Mouse (Mus musculus): ENCODE measurements around the gene Map3k20. TPM values are rescaled to one million over a fixed set of nuclear protein-coding genes. Genes with fewer than 3 reads are reported as not detected.

The Map3k20 gene
- polyA plus RNA-seq, 2 experiments: 5.6 to 7.5 TPM

DNA sequence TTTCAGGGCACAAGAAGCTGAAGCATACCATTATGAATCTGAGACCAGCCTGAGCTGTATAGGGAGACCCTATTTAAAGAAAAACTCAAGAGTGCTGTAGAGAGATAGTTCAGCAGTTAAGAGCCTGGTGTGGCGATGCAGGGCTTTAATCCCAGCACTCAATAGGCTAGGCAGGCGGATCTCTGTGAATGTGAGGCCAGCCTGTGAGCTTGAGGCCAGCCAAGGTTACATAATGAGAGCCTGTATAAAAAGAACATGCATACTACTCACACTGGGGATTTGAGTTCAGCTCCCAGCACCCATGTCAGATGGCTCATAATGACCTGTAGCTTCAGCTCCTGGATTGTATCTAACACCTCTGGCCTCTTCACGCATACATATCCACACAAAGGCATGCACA is 76.1 kb downstream of the Map3k20 start:
- 70% methylated on average over 3 of the region's 3 CpGs for WGBS (ENCODE audit: insufficient replicate concordance)
- H3K4me2 ChIP-seq (ENCODE audit: low read depth): no peak overlapping the region
- no peak overlapping the region for H3K27ac ChIP-seq
- no peaks in the 10 kb centered on the region for H3K27me3 ChIP-seq (ENCODE audit: control insufficient read depth, insufficient read depth, low read length)
- H3K4me3 ChIP-seq (ENCODE audit: insufficient read depth in 1 of 2, low read depth in 2 of 2, low read length in 2 of 2): no peak overlapping the region
- no peaks in the 10 kb centered on the region for H3K36me3 ChIP-seq (replicated peaks; ENCODE audit: control insufficient read depth, insufficient read depth, low read depth)
- ATAC-seq (ENCODE audit: insufficient read depth) (no peak), DNase-seq (ENCODE audit: low read depth in 3 of 3, low spot score in 3 of 3) (no peak)
- no peaks in the 10 kb centered on the region for H3K9me3 ChIP-seq (ENCODE audit: control insufficient read depth, low read length)
- H3K4me1 ChIP-seq (replicated peaks; ENCODE audit: control insufficient read depth in 2 of 2, insufficient read depth in 2 of 2, low read length in 1 of 2): no peaks in the 10 kb centered on the region
- TF ChIP-seq CTCF (IDR thresholded peaks at IDR 0.05; ENCODE audit: low read depth) (no peak), EP300 (IDR thresholded peaks at IDR 0.05; ENCODE audit: low read depth) (no peak)
- no peak overlapping the region for H3K9ac ChIP-seq (replicated peaks)

- no peak overlapping the region for H3K27ac ChIP-seq
- no peaks in the 10 kb centered on the region for H3K36me3 ChIP-seq (replicated peaks; ENCODE audit: control insufficient read depth, insufficient read depth, low read depth)
- ATAC-seq (ENCODE audit: insufficient read depth) (no peak), DNase-seq (ENCODE audit: low read depth in 3 of 3, low spot score in 3 of 3) (no peak)
- H3K9me3 ChIP-seq (ENCODE audit: control insufficient read depth, low read length): no peaks in the 10 kb centered on the region
- H3K4me2 ChIP-seq (ENCODE audit: low read depth): no peak overlapping the region
- TF ChIP-seq CTCF (IDR thresholded peaks at IDR 0.05; ENCODE audit: low read depth) (no peak), EP300 (IDR thresholded peaks at IDR 0.05; ENCODE audit: low read depth) (no peak)
- no peak overlapping the region for H3K9ac ChIP-seq (replicated peaks)
- 0 out of 4 replicates have a peak, but pooled peaks cover 0 to 2% of the 10 kb centered on the region in 2 experiments for H3K4me1 ChIP-seq (replicated peaks; ENCODE audit: control insufficient read depth in 2 of 2, insufficient read depth in 2 of 2, low read length in 1 of 2)
- H3K4me3 ChIP-seq (ENCODE audit: insufficient read depth in 1 of 2, low read depth in 2 of 2, low read length in 2 of 2): no peak overlapping the region
- WGBS (ENCODE audit: insufficient replicate concordance): 79% methylated on average over 1 of the region's 1 CpGs
- no peaks in the 10 kb centered on the region for H3K27me3 ChIP-seq (ENCODE audit: control insufficient read depth, insufficient read depth, low read length)
These were observed 78.0 kb downstream of the Map3k20 start for GRCm38 (mm10) chr2:72363449-72363848.

DNA sequence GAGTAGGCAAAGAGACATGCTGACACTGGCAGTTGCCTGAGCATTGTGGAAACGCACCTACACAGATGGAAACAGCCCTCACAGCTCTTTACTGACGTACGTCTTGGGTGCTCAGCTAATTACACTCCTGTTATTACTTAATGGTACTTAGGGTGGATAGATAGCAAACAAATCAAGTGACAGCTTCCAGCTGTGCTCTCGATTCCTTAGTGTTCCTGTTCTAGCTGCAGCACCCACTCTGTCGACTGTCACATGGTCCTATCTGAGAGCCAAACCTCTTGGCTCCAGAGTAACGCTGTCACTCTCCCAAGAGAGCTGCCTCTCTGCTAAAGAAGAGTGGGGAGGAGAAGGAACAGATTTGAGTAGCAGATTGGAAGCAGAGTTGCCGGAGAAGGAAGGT is 80.5 kb downstream of the Map3k20 start:
- Histone ChIP-seq H3K4me3 (ENCODE audit: insufficient read depth in 1 of 2, low read depth in 2 of 2, low read length in 2 of 2) (no peak overlapping the region), H3K4me2 (ENCODE audit: low read depth) (no peak overlapping the region), H3K27me3 (ENCODE audit: control insufficient read depth, insufficient read depth, low read length) (no peaks in the 10 kb centered on the region), H3K36me3 (replicated peaks; ENCODE audit: control insufficient read depth, insufficient read depth, low read depth) (no peaks in the 10 kb centered on the region), H3K27ac (no peak overlapping the region), H3K4me1 (replicated peaks; ENCODE audit: control insufficient read depth in 2 of 2, insufficient read depth in 2 of 2, low read length in 1 of 2) (peaks cover 0 to 2% of the 10 kb centered on the region in 2 experiments; a peak in 1 of 4 replicates), H3K9me3 (ENCODE audit: control insufficient read depth, low read length) (no peaks in the 10 kb centered on the region), H3K9ac (replicated peaks) (no peak overlapping the region)
- TF ChIP-seq EP300 (IDR thresholded peaks at IDR 0.05; ENCODE audit: low read depth) (no peak), CTCF (IDR thresholded peaks at IDR 0.05; ENCODE audit: low read depth) (no peak)
- WGBS (ENCODE audit: insufficient replicate concordance): 63% methylated on average over 7 of the region's 7 CpGs
- ATAC-seq (ENCODE audit: insufficient read depth): no peak
- DNase-seq (ENCODE audit: low read depth in 3 of 3, low spot score in 3 of 3): no peak

DNA sequence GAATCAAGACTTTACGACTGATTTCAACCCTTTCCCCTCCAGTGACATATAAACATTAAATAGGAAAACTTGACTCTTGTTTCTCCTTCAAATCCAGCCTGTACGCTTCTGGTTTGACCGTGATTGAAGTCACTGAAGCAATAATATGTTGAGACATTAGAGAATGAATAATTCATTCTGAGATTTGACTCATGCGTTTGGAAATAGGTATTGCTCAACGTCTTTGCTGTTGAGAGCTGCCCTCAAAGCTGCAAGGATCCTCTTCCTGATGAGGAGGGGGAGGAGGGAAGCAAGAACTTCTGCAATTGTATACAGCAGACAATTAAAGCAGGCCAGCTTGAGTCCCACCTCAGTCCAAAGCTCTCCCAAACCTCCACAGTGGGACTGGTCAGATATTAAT is 81.1 kb downstream of the Map3k20 start:
- H3K36me3 ChIP-seq (replicated peaks; ENCODE audit: control insufficient read depth, insufficient read depth, low read depth): no peaks in the 10 kb centered on the region
- TF ChIP-seq CTCF (IDR thresholded peaks at IDR 0.05; ENCODE audit: low read depth) (no peak), EP300 (IDR thresholded peaks at IDR 0.05; ENCODE audit: low read depth) (no peak)
- peaks cover 0 to 2% of the 10 kb centered on the region in 2 experiments; a peak in 1 of 4 replicates for H3K4me1 ChIP-seq (replicated peaks; ENCODE audit: control insufficient read depth in 2 of 2, insufficient read depth in 2 of 2, low read length in 1 of 2)
- no peak overlapping the region for H3K9ac ChIP-seq (replicated peaks)
- no peak overlapping the region for H3K4me2 ChIP-seq (ENCODE audit: low read depth)
- H3K4me3 ChIP-seq (ENCODE audit: insufficient read depth in 1 of 2, low read depth in 2 of 2, low read length in 2 of 2): no peak overlapping the region
- H3K27me3 ChIP-seq (ENCODE audit: control insufficient read depth, insufficient read depth, low read length): no peaks in the 10 kb centered on the region
- no peak overlapping the region for H3K27ac ChIP-seq
- peak in 2 of 3 experiments; percentile 7 to 16 for DNase-seq (ENCODE audit: low read depth in 3 of 3, low spot score in 3 of 3)
- no peak for ATAC-seq (ENCODE audit: insufficient read depth)
- WGBS (ENCODE audit: insufficient replicate concordance): 48% methylated on average over 5 of the region's 5 CpGs
- H3K9me3 ChIP-seq (ENCODE audit: control insufficient read depth, low read length): no peaks in the 10 kb centered on the region

- no peak overlapping the region for H3K4me2 ChIP-seq (ENCODE audit: low read depth)
- no peak overlapping the region for H3K9ac ChIP-seq (replicated peaks)
- no peaks in the 10 kb centered on the region for H3K36me3 ChIP-seq (replicated peaks; ENCODE audit: control insufficient read depth, insufficient read depth, low read depth)
- no peaks in the 10 kb centered on the region for H3K9me3 ChIP-seq (ENCODE audit: control insufficient read depth, low read length)
- no peak overlapping the region for H3K27ac ChIP-seq
- ATAC-seq (ENCODE audit: insufficient read depth) (no peak), DNase-seq (ENCODE audit: low read depth in 3 of 3, low spot score in 3 of 3) (no peak)
- peaks cover 0 to 2% of the 10 kb centered on the region in 2 experiments; a peak in 1 of 4 replicates for H3K4me1 ChIP-seq (replicated peaks; ENCODE audit: control insufficient read depth in 2 of 2, insufficient read depth in 2 of 2, low read length in 1 of 2)
- no peak overlapping the region for H3K4me3 ChIP-seq (ENCODE audit: insufficient read depth in 1 of 2, low read depth in 2 of 2, low read length in 2 of 2)
- no peak for TF ChIP-seq CTCF (IDR thresholded peaks at IDR 0.05; ENCODE audit: low read depth)
- no peak for TF ChIP-seq EP300 (IDR thresholded peaks at IDR 0.05; ENCODE audit: low read depth)
- WGBS (ENCODE audit: insufficient replicate concordance): 78% methylated on average over 5 of the region's 5 CpGs
- no peaks in the 10 kb centered on the region for H3K27me3 ChIP-seq (ENCODE audit: control insufficient read depth, insufficient read depth, low read length)
These were observed 82.4 kb downstream of the Map3k20 start for GRCm38 (mm10) chr2:72367850-72368249.

All from liver, embryonic 14.5 days (tissue).